Mouse (Mus musculus) neural tube, embryonic 15.5 days (tissue): ENCODE results near the gene Utp4. TPM values are rescaled to one million over a fixed set of nuclear protein-coding genes. Genes with fewer than 3 reads are reported as not detected.
"Not testable (repeated sequence)": the region's sequence is repeated elsewhere in the genome, so short reads cannot be mapped to it uniquely, and the experiment has no call there.

Experiments used
- ATAC-seq: fragments of 200-750 bp; cut with Nextera tagmentation; 2 replicates; pipeline ENCODE4 v1.8.0; 2017; ENCODE audit warnings: mild to moderate bottlenecking, moderate TSS enrichment, moderate library complexity; ENCODE audit not compliant: low FRiP score
- H3K27ac ChIP-seq: fragments of 300-500 bp; sonication (generic); replicated peaks from 2 replicates; pipeline ENCODE4 v1.5.1; 2015; ENCODE audit warnings: mild to moderate bottlenecking, inconsistent platforms
- H3K27me3 ChIP-seq: fragments of 300-500 bp; sonication (generic); replicated peaks from 2 replicates; pipeline ENCODE4 v1.6.1; 2015; ENCODE audit warnings: inconsistent platforms
- H3K36me3 ChIP-seq: fragments of 300-500 bp; sonication (generic); 2 replicates; pipeline ENCODE4 v1.6.1; 2015; ENCODE audit warnings: inconsistent platforms
- H3K4me1 ChIP-seq: fragments of 300-500 bp; sonication (generic); 2 replicates; pipeline ENCODE4 v1.6.1; 2015; ENCODE audit warnings: inconsistent platforms
- H3K4me2 ChIP-seq: fragments of 300-500 bp; sonication (generic); 2 replicates; pipeline ENCODE4 v1.6.1; 2015; ENCODE audit warnings: inconsistent platforms, mild to moderate bottlenecking, moderate library complexity
- H3K4me3 ChIP-seq: fragments of 300-500 bp; sonication (generic); replicated peaks from 2 replicates; pipeline ENCODE4 v1.5.1; 2015; ENCODE audit warnings: mild to moderate bottlenecking, inconsistent platforms
- H3K9ac ChIP-seq: fragments of 300-500 bp; sonication (generic); replicated peaks from 2 replicates; pipeline ENCODE4 v1.6.1; 2015; ENCODE audit warnings: mild to moderate bottlenecking, inconsistent platforms
- H3K9me3 ChIP-seq: fragments of 300-500 bp; sonication (generic); replicated peaks from 2 replicates; pipeline ENCODE4 v1.6.1; 2016; ENCODE audit warnings: inconsistent platforms
- WGBS: fragments of 180-500 bp; shearing (Covaris S2); methylation state at CpG from one replicate; pipeline ENCODE4 v1.1.7; 2015; ENCODE audit warnings: mixed read lengths; 5-methylcytosine and 5-hydroxymethylcytosine counted together
- polyA plus RNA-seq: library from polyadenylated mRNA; unstranded; fragments of >200 nt; fragmentation: Nextera tagmentation; extraction: Ambion mirVana; gene quantifications from 2 replicates; pipeline ENCODE4 v1.2.1, GENCODE M21; 2015

Utp4 gene
- polyA plus RNA-seq, 1 experiment from 2014 or later: 41.7 TPM

DNA sequence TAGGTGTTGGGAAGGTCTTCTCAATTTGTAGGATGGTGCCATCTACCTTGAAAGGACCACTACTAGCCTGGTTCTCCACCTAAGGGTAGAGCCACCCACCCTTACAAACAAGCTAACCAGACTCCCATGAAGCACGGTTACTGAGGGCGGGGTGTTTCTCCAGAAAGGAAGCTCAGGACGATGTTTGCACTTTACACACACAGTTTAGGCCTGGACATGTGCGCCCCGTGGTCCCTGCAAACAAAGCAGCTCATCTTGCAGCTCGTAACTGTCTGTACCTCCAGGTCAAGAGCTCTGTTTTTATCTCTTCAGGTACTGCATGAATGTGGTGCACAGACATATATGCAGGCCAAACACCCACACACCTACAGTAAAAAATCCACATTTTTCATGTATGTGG is 13.2 kb downstream of the Utp4 start:
- no peak for ATAC-seq
- Histone ChIP-seq H3K27ac (no peak overlapping the region), H3K4me1 (no peaks in the 10 kb centered on the region), H3K4me3 (no peak overlapping the region), H3K4me2 (no peak overlapping the region), H3K27me3 (no peaks in the 10 kb centered on the region), H3K36me3 (peaks cover 78% of the 10 kb centered on the region), H3K9me3 (no peaks in the 10 kb centered on the region), H3K9ac (no peak overlapping the region)
- WGBS: 98% methylated on average over 6 of the region's 6 CpGs

DNA sequence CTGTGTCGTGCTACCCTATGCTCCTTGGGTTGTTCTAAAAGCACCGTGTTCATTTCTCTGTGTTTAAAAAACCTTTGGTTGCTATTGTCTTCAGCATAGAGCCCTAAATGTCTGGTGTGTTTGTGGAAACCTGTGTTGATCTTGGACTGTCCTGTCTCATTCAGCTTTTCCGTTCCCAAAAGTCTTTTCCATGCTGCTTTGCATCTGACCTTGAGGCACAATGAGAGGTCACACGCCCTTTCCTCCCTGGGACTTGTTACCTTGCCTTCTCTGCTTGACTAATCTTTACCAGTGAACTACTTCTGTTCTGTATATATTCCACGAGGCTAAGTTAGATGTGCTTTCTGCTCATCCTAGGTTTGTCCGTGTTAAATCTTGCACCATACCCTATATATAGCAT is 14.0 kb downstream of the Utp4 start:
- Histone ChIP-seq H3K4me3 (no peak overlapping the region), H3K4me1 (no peaks in the 10 kb centered on the region), H3K36me3 (peaks cover 77% of the 10 kb centered on the region), H3K27me3 (no peaks in the 10 kb centered on the region), H3K27ac (no peak overlapping the region), H3K9ac (no peak overlapping the region), H3K9me3 (no peaks in the 10 kb centered on the region), H3K4me2 (no peak overlapping the region)
- ATAC-seq: no peak
- 89% methylated on average over 6 of the region's 6 CpGs for WGBS

DNA sequence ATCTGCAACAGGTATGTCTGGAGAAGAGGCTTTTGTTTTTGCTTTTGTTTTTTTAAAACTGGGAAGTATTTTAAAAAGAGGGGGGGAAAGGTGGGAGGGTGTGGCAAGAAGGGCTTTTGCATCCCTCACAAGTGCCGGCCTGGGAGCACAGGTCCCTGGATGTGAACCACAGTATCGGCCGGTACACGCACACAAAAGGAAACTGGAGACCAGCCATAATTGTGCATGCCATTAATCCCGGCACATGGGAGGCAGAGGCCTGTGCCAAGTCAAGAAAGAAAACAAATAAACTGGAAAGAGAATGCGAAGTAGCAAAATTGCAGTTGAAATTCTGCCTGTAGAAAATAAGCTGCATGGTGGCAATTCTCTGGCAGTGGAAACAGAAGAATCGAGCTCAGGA is 14.9 kb downstream of the Utp4 start:
- H3K4me2 ChIP-seq: no peak overlapping the region
- no peak overlapping the region for H3K4me3 ChIP-seq
- H3K27ac ChIP-seq: no peak overlapping the region
- no peak for ATAC-seq
- H3K9ac ChIP-seq: no peak overlapping the region
- no peaks in the 10 kb centered on the region for H3K4me1 ChIP-seq
- peaks cover 74% of the 10 kb centered on the region for H3K36me3 ChIP-seq
- H3K27me3 ChIP-seq: no peaks in the 10 kb centered on the region
- H3K9me3 ChIP-seq: no peaks in the 10 kb centered on the region
- WGBS: 86% methylated on average over 7 of the region's 7 CpGs

DNA sequence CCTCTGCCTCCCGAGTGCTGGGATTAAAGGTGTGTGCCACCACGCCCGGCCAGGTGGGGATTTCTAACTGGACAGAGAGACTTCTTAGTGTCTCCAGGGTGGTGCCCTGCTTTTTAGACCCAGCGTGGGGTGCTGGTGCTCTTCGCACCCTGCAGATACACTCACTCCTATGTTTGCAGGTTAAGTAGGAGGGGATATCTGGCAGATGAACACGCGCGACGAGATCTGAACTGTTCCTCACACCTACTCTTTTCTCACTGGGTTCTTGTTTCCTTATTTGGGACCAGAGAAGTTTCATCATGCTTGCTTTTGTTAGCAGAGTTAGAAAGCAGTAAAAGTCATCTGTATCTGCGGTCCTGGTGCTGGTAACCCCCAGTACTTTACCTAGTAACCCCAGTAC is 20.2 kb downstream of the Utp4 start:
- no peak overlapping the region for H3K9ac ChIP-seq
- no peak for ATAC-seq
- H3K27ac ChIP-seq: no peak overlapping the region
- peaks cover 73% of the 10 kb centered on the region for H3K36me3 ChIP-seq
- H3K27me3 ChIP-seq: no peaks in the 10 kb centered on the region
- no peaks in the 10 kb centered on the region for H3K9me3 ChIP-seq
- 97% methylated on average over 10 of the region's 10 CpGs for WGBS
- H3K4me3 ChIP-seq: no peak overlapping the region
- H3K4me2 ChIP-seq: no peak overlapping the region
- H3K4me1 ChIP-seq: no peaks in the 10 kb centered on the region

DNA sequence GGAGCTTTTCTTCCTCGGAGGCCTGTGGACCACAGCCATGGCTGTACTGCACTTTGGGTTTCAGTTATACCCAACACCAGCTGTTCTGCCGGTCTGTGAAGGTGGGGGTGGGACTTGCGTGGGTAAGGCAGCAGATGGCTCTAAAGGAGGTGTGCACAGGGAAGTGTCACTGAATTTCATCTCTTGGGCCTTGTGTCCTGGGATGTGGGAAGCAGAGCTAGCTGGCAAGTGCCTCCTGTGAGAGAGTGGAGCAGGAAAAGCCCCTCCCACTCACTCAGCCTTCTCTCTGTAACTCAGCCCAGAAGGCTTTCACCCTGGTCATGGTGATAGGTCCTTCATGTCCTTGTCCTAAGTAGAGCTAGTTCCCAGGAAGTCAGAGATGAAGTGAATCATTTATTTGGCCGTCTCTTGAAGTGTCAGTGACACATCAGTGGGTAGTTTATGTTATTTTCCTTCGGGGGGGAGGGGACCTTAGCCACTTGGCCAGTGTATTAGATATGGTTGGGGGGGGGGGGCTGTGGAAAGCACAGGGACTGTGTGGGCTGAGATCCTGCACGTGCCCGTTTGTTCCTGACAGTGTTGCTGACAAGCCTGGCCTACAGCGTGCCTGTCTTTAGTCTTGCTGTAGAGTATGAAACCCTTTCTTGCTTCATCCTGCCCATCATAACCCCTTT is 26.4 kb downstream of the Utp4 start:
- Histone ChIP-seq H3K36me3 (peaks cover 78% of the 10 kb centered on the region), H3K4me1 (no peaks in the 10 kb centered on the region), H3K4me2 (no peak overlapping the region), H3K4me3 (no peak overlapping the region), H3K27ac (no peak overlapping the region), H3K9me3 (no peaks in the 10 kb centered on the region), H3K9ac (no peak overlapping the region), H3K27me3 (no peaks in the 10 kb centered on the region)
- no peak for ATAC-seq
- WGBS: 91% methylated on average over 8 of the region's 8 CpGs

GRCm38 (mm10) chr8:106920395-106920741 is 26.9 kb downstream of the Utp4 start:
- H3K9me3 ChIP-seq: no peaks in the 10 kb centered on the region
- H3K27ac ChIP-seq: no peak overlapping the region
- H3K4me2 ChIP-seq: no peak overlapping the region
- no peaks in the 10 kb centered on the region for H3K4me1 ChIP-seq
- 99% methylated on average over 5 of the region's 5 CpGs for WGBS
- H3K36me3 ChIP-seq: peaks cover 73% of the 10 kb centered on the region
- no peak overlapping the region for H3K9ac ChIP-seq
- H3K27me3 ChIP-seq: no peaks in the 10 kb centered on the region
- H3K4me3 ChIP-seq: no peak overlapping the region
- ATAC-seq: no peak

- Histone ChIP-seq H3K4me1 (no peaks in the 10 kb centered on the region), H3K27ac (no peak overlapping the region), H3K9ac (no peak overlapping the region), H3K27me3 (no peaks in the 10 kb centered on the region), H3K4me3 (no peak overlapping the region), H3K4me2 (no peak overlapping the region), H3K36me3 (peaks cover 37% of the 10 kb centered on the region), H3K9me3 (no peaks in the 10 kb centered on the region)
- WGBS: 93% methylated on average over 4 of the region's 4 CpGs
- no peak for ATAC-seq
These were observed 30.6 kb downstream of the Utp4 start for GRCm38 (mm10) chr8:106924057-106924456.

- Histone ChIP-seq H3K27me3 (no peaks in the 10 kb centered on the region), H3K4me3 (no peak overlapping the region), H3K9ac (no peak overlapping the region), H3K36me3 (peaks cover 29% of the 10 kb centered on the region), H3K4me1 (no peaks in the 10 kb centered on the region), H3K9me3 (no peaks in the 10 kb centered on the region), H3K27ac (no peak overlapping the region), H3K4me2 (no peak overlapping the region)
- ATAC-seq: no peak
- 90% methylated on average over 8 of the region's 8 CpGs for WGBS
These were observed 31.5 kb downstream of the Utp4 start for GRCm38 (mm10) chr8:106924904-106925349.

- Histone ChIP-seq H3K4me3 (no peak overlapping the region), H3K4me2 (no peak overlapping the region), H3K27me3 (no peaks in the 10 kb centered on the region), H3K4me1 (no peaks in the 10 kb centered on the region), H3K9ac (no peak overlapping the region), H3K9me3 (no peaks in the 10 kb centered on the region), H3K27ac (no peak overlapping the region), H3K36me3 (peaks cover 24% of the 10 kb centered on the region)
- 94% methylated on average over 4 of the region's 4 CpGs for WGBS
- ATAC-seq: no peak
These were observed 32.0 kb downstream of the Utp4 start for GRCm38 (mm10) chr8:106925446-106925845.

DNA sequence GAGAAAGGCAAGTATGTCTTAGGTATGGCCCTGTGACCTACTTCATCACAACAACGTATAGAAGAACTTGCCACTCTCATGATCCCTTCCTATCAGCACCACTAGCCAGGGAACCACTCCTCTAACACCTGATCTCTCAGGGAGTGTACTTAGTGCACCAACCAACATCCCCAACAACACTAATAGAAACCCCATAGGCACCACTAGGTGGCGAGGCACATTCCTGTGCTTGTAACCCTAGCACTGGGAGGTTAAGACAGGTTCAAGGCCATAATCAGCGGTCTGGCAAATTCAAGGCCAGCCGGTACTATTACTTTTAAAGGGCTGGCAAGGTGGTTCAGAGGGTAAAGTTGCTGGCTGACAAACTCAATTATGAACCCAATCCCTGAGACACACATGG is 33.8 kb downstream of the Utp4 start:
- H3K27ac ChIP-seq: no peak overlapping the region
- H3K36me3 ChIP-seq: peaks cover 14% of the 10 kb centered on the region
- no peaks in the 10 kb centered on the region for H3K9me3 ChIP-seq
- WGBS: 55% methylated on average over 4 of the region's 4 CpGs
- peaks cover 4% of the 10 kb centered on the region for H3K4me1 ChIP-seq
- no peak overlapping the region for H3K9ac ChIP-seq
- no peak overlapping the region for H3K4me2 ChIP-seq
- ATAC-seq: no peak
- no peak overlapping the region for H3K4me3 ChIP-seq
- peaks cover 8% of the 10 kb centered on the region for H3K27me3 ChIP-seq

GRCm38 (mm10) chr8:106928182-106928581 is 34.7 kb downstream of the Utp4 start:
- not testable (repeated sequence) for ATAC-seq, H3K4me3 ChIP-seq, H3K4me2 ChIP-seq, H3K9me3 ChIP-seq, H3K36me3 ChIP-seq, H3K9ac ChIP-seq, H3K27ac ChIP-seq
- WGBS: 90% methylated on average over 11 of the region's 11 CpGs
- Histone ChIP-seq H3K4me1 (peaks cover 12% of the 10 kb centered on the region), H3K27me3 (peaks cover 11% of the 10 kb centered on the region)

DNA sequence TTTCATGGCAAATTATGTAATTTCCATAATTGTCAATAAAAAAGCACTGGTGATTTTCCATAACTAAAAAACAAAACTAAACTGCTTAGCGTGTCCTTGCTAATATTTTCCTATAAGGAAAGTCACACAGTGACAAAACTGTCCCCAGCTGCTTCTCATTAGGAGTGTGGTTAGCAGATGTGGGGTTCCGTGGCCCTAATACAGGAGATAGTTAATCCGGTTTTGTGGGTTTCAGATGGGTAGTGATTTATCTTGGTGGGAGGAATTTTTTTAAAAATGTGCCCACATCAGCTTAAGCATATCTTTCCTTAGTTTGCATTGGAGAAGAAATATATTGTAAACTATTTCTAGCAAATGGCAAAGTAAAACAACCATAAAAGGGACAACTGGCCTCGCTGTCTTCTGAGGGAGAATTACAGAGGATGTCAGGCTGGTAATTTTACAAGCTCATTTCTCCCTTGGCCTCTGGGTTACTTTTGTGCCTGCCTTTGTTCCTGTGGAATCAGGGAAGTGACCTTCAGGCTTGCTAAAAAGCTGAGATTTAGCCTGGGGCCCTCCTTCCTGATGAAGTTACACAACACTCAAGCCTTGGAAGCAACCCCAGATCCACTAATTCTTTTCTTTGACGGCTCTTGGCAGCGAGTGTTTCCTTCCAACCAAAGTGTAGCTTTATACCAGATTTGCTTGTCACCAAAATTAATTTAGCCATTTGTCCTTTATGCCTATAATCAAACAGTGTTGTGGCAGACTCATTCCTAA is 35.9 kb downstream of the Utp4 start:
- H3K36me3 ChIP-seq: no peaks in the 10 kb centered on the region
- peaks cover 19% of the 10 kb centered on the region for H3K27me3 ChIP-seq
- peaks cover 12% of the 10 kb centered on the region for H3K4me1 ChIP-seq
- 48% methylated on average over 6 of the region's 6 CpGs for WGBS
- ATAC-seq: no peak
- H3K9ac ChIP-seq: no peak overlapping the region
- H3K4me2 ChIP-seq: no peak overlapping the region
- no peaks in the 10 kb centered on the region for H3K9me3 ChIP-seq
- H3K4me3 ChIP-seq: no peak overlapping the region
- H3K27ac ChIP-seq: no peak overlapping the region
